Mouse (Mus musculus): Measurements from ENCODE around the gene Jagn1.

The Jagn1 gene

GRCm38 (mm10) chr6:113434691-113435090, 7.7 kb upstream of the Jagn1 start:
- DNase-seq (ENCODE audit: low spot score) = peak; percentile 29

- no peak for DNase-seq (ENCODE audit: low spot score)
Observed at GRCm38 (mm10) chr6:113435664-113436205, 6.6 kb upstream of the Jagn1 start, which contains the start of gene Cidec. Cidec (minus strand) TSS chr6:113435760.

DNA sequence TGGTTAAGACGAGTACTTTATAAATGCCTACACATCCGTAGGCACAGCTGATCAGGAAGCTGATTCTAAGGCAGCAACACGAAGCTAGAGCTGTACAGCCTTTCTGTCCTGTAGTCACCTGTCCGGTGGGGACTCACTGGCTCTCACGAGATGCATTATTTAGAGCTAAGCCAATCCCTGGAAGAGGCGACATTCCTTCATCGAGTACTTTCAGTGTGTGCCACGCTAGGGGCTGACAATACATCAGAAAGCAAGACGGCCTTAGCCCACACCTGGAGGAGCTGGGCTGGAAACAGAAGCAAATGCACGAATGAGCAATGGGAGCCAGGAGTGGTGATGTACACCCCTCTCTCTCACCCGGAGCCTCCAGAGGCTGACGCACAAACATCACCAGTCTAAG, 5.2 kb upstream of the Jagn1 start:
- no peak for DNase-seq (ENCODE audit: low spot score)

- DNase-seq (ENCODE audit: low spot score) = peak; percentile 33
Observed at GRCm38 (mm10) chr6:113438721-113439430, 3.5 kb upstream of the Jagn1 start.

DNA sequence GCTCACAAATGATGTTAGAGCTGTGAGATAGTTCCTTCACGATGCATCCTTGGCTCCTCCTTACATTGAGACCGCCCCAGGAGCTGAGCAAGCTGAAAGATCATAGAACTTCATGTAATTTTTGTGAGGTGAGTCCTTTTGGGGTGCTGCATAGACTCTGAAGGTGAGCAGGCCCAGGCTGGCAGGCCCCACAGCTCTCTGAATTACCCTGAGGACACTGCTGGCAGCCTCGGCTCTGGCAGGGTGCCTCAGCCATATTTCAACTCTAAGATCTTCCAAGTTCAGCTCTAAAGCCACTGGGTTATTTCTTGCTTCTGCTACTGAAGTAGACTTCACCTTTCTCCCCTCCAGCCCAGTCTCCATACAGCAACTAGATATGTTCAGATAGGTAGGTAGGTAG, 1.7 kb upstream of the Jagn1 start:
- no peak for DNase-seq (ENCODE audit: low spot score)

DNA sequence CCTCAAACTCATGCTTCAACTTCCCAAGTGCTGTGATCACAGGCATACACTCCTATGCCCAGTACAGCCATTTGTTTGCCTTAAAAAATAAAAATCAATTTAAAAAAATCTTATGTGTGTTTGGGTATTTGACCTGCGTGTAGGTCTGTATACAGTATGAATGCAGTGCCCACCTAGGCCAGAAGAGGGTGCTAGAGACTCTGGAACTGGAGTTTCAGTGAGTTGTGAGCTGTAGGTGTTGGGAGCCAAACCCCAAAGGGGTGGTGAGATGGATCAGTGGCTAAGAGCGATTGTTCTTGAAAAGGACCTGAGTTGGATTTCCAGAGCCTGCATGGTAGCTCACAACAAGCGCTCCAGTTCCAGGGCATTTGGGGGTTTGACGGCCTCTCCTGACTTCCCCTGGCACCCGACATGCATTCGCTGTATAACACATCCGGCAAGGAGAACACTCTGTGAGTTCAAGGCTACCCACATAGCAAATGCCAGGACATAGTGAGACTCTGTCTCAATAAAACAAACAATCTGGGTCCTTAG, 1.2 kb upstream of the Jagn1 start:
- DNase-seq (ENCODE audit: low spot score) = peak; percentile 84

DNA sequence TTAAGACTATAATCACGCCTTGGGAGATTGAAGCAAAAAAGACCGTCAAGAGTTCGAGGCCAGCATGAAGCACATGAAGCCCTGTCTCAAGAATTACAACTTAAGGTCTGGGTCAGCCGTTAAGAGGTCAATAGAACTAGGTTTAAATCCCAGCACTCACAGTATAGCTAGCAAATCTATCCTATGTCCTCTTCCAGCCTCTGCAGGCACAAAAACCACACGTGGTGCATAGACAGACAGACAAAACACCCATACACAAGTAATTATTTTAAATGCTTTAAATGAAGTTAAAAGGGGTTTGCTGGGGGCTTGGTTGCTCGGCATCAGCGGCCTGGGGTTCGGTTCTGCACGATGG, 305 bp upstream of the Jagn1 start:
- no peak for DNase-seq (ENCODE audit: low spot score)

GRCm38 (mm10) chr6:113443091-113443490, 722 bp downstream of the Jagn1 start:
- no peak for DNase-seq (ENCODE audit: low spot score)

DNA sequence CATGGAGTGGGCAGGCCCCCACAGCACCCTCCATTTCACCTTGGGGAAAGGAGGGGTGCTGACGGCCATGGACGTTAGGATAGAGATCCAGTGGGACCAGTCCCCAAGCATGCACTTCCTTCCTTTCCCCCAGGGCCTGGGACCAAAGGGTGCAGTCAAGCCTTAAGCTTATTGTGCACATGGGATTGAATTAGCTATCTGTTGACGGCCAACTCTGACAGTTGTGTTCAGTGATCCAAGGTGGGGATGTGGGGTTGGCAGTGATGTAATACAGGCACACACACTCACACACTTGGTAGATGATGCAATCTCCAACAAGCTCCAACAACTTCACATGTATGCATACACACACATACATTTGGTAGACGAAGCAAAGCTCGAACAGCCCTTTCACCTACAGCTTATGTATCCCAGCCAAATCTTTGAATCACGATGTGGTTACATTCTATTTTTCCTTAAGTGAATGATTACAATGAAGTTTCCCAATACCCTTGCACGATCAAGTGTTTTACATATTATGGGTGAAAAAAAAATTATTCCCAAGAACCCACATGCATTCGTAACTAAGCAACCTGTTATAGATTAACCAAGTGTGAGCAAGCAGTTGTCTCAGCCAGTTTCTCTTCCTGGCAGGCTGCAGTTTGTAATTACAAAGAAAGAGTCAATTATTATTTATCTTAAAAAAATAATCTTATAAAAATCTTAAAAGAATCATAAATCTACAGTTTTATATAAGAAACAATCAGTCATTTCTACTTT, 2.0 kb downstream of the Jagn1 start:
- no peak for DNase-seq (ENCODE audit: low spot score)

GRCm38 (mm10) chr6:113447639-113448038, 5.3 kb downstream of the Jagn1 start:
- no peak for DNase-seq (ENCODE audit: low spot score)

- no peak for DNase-seq (ENCODE audit: low spot score)
Observed at GRCm38 (mm10) chr6:113451839-113452238, 9.5 kb downstream of the Jagn1 start.

DNA sequence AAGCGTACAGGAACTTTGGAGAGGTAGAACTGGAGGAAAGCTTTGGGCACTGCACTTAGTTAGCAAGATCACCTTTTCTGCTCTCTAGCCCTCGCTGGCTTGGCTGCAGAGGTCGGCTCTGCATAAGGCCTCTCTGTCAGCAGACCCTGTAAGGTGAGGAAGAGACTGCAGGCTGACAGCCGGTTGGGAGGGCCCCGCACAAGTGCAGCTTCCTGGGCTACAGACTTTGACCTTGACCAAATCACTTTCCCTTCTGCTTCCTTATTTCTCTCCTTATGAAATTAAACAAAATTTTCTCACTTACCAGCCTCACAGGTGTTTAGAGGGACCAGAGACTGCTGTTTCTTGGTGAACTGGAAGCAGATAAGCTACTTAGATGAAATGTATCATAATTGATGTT, 12.6 kb downstream of the Jagn1 start:
- DNase-seq (ENCODE audit: low spot score) = no peak

- no peak for DNase-seq (ENCODE audit: low spot score)
Observed at GRCm38 (mm10) chr6:113457952-113458534, 15.7 kb downstream of the Jagn1 start, which contains the start of gene Il17re. Il17re (plus strand) TSS chr6:113458484.

GRCm38 (mm10) chr6:113458635-113459034, 16.3 kb downstream of the Jagn1 start:
- peak; percentile 85 for DNase-seq (ENCODE audit: low spot score)

DNA sequence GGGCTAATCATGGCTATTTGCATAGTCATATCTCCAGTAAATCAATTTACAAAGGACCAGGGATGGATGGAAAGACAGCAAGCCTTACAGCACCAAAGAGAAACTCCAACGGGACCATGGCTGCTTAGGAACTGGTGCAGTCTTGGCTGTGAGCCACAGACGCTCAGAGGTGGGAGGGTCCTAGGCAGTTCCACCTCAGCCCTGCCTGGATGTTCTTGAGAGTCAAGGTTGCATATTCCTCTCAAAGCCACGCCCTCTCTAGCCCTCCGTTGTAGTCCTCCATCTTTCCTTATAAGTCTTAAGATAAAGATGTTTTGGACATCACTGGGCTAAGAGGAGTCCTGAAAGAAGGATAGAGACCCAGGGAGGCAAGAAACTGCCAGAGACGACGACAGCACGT, 21.7 kb downstream of the Jagn1 start:
- DNase-seq (ENCODE audit: low spot score) = no peak

- DNase-seq (ENCODE audit: low spot score) = no peak
Observed at GRCm38 (mm10) chr6:113465602-113466001, 23.2 kb downstream of the Jagn1 start.

GRCm38 (mm10) chr6:113468512-113468911, 26.1 kb downstream of the Jagn1 start:
- DNase-seq (ENCODE audit: low spot score) = no peak

GRCm38 (mm10) chr6:113469021-113469420, 26.7 kb downstream of the Jagn1 start:
- peak; percentile 78 for DNase-seq (ENCODE audit: low spot score)

- DNase-seq (ENCODE audit: low spot score) = peak; percentile 84
Observed at GRCm38 (mm10) chr6:113469432-113469831, 27.1 kb downstream of the Jagn1 start.

DNA sequence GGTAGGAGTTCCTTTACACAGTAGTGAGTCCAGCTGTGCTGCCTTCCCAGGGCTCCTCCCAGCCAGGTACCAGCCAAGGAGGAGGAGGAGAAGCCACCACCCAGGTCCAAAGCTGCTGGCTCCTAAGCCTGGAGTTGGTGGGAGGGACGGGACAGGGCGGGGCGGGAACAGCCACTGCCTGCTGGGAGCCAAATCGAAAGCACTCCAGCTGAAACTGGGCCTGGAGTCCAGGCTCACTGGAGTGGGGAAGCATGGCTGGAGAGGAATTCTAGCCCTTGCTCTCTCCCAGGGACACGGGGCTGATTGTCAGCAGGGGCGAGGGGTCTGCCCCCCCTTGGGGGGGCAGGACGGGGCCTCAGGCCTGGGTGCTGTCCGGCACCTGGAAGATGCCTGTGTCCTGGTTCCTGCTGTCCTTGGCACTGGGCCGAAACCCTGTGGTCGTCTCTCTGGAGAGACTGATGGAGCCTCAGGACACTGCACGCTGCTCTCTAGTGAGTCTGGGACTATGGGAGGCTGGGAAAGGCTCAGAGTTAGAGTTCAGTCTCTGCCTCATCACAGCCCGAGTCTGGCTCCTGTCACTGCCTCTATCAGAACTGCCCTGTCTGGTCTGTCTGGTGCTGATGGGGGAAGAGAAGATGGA, 29.0 kb downstream of the Jagn1 start, which contains the start of gene Il17rc:
Gene Il17rc, plus strand, starts transcription at position 131 of the 640 bp plus-strand sequence.
- DNase-seq (ENCODE audit: low spot score) = peak; percentile 77

DNA sequence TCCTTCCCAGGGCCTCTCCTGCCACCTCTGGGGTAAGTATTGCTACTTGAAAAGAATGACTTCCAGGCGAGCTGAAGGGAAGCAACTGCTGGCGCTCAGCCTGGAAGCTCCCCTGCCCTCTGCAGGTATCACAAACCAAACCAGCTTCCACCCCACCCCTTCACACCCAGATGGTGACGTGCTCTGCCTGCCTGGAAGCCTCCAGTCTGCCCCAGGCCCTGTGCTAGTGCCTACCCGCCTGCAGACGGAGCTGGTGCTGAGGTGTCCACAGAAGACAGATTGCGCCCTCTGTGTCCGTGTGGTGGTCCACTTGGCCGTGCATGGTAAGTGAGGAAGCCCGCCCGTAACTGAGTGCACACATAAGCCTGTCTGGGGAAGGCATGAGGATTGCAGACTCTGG, 29.7 kb downstream of the Jagn1 start:
- DNase-seq (ENCODE audit: low spot score) = peak; percentile 65

- no peak for DNase-seq (ENCODE audit: low spot score)
Observed at GRCm38 (mm10) chr6:113473246-113473645, 30.9 kb downstream of the Jagn1 start.
